22 mouse cellular contexts compared by ENCODE assay signal in the genomic region with DNA sequence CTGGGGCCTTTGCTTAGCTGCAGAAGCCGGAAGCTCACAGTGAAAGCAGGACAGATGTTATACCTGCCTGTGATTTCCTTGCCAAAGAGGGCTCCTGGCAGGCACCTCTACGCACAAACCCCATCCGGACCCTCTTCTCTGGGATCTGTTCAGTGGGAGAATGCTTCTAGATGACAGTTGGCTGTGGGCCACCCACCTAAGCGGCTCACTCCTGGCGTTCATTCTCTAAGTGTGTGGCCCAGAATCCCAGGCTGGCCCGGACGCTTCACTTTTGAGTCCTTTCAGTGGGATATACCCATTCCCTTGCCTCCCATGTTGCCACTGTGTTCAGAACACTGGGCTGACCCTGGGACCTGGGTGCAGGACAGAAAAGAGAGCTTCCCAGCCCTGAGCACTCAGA. TPM values are rescaled to one million over a fixed set of nuclear protein-coding genes. Genes with fewer than 3 reads are reported as not detected.
DNase-seq lines count a peak whose midpoint lies in the region; ATAC-seq and TF ChIP-seq lines count a peak whose summit lies in the region.
"Had no signal": no experiment of that assay in that cellular context is flagged by ENCODE, and none has a peak within 500 bp of the region (broad histone marks: within the 10 kb centered on the region; RNA-seq: fewer than 3 reads in every experiment).

No protein-coding gene starts in this region.

- intact Hi-C loops in heart, postnatal 36 days (cut with DNase I) = no loop called here

- TF ChIP-seq CTCF in hindbrain, postnatal 0 days (IDR thresholded peaks at IDR 0.05; ENCODE audit: low read depth) = no peak

- DNase-seq in hindbrain, postnatal 0 days (ENCODE audit: low spot score) = no peak
- no peak for DNase-seq in hindbrain, embryonic 14.5 days (ENCODE audit: low spot score)
- DNase-seq in layer of hippocampus, adult 9-11 months = no peak
- DNase-seq in heart, postnatal 36 days = no peak
- DNase-seq: adrenal gland, postnatal 14 days; cerebellum, adult 11-12 months; heart, postnatal 14 days; liver, embryonic 13.5 days; spleen, adult 18-20 months; thymus, adult 18-20 months had no signal

- peaks cover 48% of the 10 kb centered on the region for H3K4me1 ChIP-seq in hindbrain, embryonic 13.5 days (replicated peaks)
- H3K4me1 ChIP-seq in hindbrain, postnatal 0 days (ENCODE audit: insufficient read depth, low read length) = peaks cover 38% of the 10 kb centered on the region
- H3K4me1 ChIP-seq in forebrain, embryonic 13.5 days = peaks cover 53% of the 10 kb centered on the region
- peaks cover 42% of the 10 kb centered on the region for H3K4me1 ChIP-seq in hindbrain, embryonic 14.5 days (replicated peaks; ENCODE audit: control insufficient read depth, insufficient read depth, low read length)
- peaks cover 26% of the 10 kb centered on the region for H3K4me1 ChIP-seq in midbrain, embryonic 16.5 days (ENCODE audit: control insufficient read depth, insufficient read depth, low read length)

- H3K27ac ChIP-seq in hindbrain, embryonic 13.5 days = peak overlapping the region; percentile 65
- H3K27ac ChIP-seq in hindbrain, postnatal 0 days = no peak overlapping the region
- peak overlapping the region; percentile 89 for H3K27ac ChIP-seq in forebrain, embryonic 13.5 days
- peak overlapping the region; percentile 22 for H3K27ac ChIP-seq in hindbrain, embryonic 14.5 days
- H3K27ac ChIP-seq in midbrain, embryonic 16.5 days (ENCODE audit: low read length) = 0 out of 2 replicates have a peak overlapping the region, but pooled peaks have one; percentile 40
- H3K27ac ChIP-seq: heart, embryonic 10.5 days; kidney, postnatal 0 days; liver, embryonic 13.5 days had no signal

- WGBS in hindbrain, embryonic 13.5 days = 52% methylated on average over 7 of the region's 7 CpGs
- WGBS in hindbrain, postnatal 0 days = 44% methylated on average over 7 of the region's 7 CpGs
- WGBS in forebrain, embryonic 13.5 days = 41% methylated on average over 7 of the region's 7 CpGs
- 49% methylated on average over 7 of the region's 7 CpGs for WGBS in hindbrain, embryonic 14.5 days
- 51% methylated on average over 7 of the region's 7 CpGs for WGBS in midbrain, embryonic 16.5 days

- no peak overlapping the region for H3K4me2 ChIP-seq in hindbrain, embryonic 13.5 days
- H3K4me2 ChIP-seq in hindbrain, postnatal 0 days (ENCODE audit: low read depth, low read length) = no peak overlapping the region
- H3K4me2 ChIP-seq in forebrain, embryonic 13.5 days = no peak overlapping the region
- no peak overlapping the region for H3K4me2 ChIP-seq in hindbrain, embryonic 14.5 days (replicated peaks)
- no peak overlapping the region for H3K4me2 ChIP-seq in midbrain, embryonic 16.5 days (ENCODE audit: low read length)
- H3K4me2 ChIP-seq: liver, embryonic 13.5 days had no signal

- no peak overlapping the region for H3K4me3 ChIP-seq in hindbrain, embryonic 13.5 days
- no peak overlapping the region for H3K4me3 ChIP-seq in hindbrain, postnatal 0 days (ENCODE audit: low read length)
- H3K4me3 ChIP-seq in forebrain, embryonic 13.5 days = no peak overlapping the region
- no peak overlapping the region for H3K4me3 ChIP-seq in hindbrain, embryonic 14.5 days (replicated peaks; ENCODE audit: low read length)
- no peak overlapping the region for H3K4me3 ChIP-seq in midbrain, embryonic 16.5 days (ENCODE audit: low read depth, low read length)
- H3K4me3 ChIP-seq: erythroblast, embryonic 14.5 days; heart, embryonic 10.5 days; liver, embryonic 13.5 days; myocyte had no signal

- H3K36me3 ChIP-seq in hindbrain, embryonic 13.5 days = no peaks in the 10 kb centered on the region
- H3K36me3 ChIP-seq in hindbrain, postnatal 0 days (ENCODE audit: insufficient read depth, low read length) = no peaks in the 10 kb centered on the region
- H3K36me3 ChIP-seq in forebrain, embryonic 13.5 days (ENCODE audit: poor library complexity, severe bottlenecking) = no peaks in the 10 kb centered on the region
- no peaks in the 10 kb centered on the region for H3K36me3 ChIP-seq in hindbrain, embryonic 14.5 days (replicated peaks; ENCODE audit: control insufficient read depth, insufficient read depth)
- no peaks in the 10 kb centered on the region for H3K36me3 ChIP-seq in midbrain, embryonic 16.5 days (ENCODE audit: control insufficient read depth, insufficient read depth, low read length)
- H3K36me3 ChIP-seq: heart, embryonic 10.5 days; liver, embryonic 13.5 days had no signal

- H3K9ac ChIP-seq in hindbrain, embryonic 13.5 days = peak overlapping the region; percentile 15; the same call in 1 of the 2 replicates
- H3K9ac ChIP-seq in hindbrain, postnatal 0 days (replicated peaks; ENCODE audit: low read length) = no peak overlapping the region
- H3K9ac ChIP-seq in forebrain, embryonic 13.5 days = no peak overlapping the region
- 0 out of 2 replicates have a peak overlapping the region, but pooled peaks have one; percentile 14 for H3K9ac ChIP-seq in hindbrain, embryonic 14.5 days
- H3K9ac ChIP-seq in midbrain, embryonic 16.5 days (ENCODE audit: low read depth, low read length) = no peak overlapping the region; the same call in 1 of the 2 replicates
- H3K9ac ChIP-seq: liver, embryonic 13.5 days had no signal

- peaks cover 27% of the 10 kb centered on the region for H3K27me3 ChIP-seq in hindbrain, embryonic 13.5 days
- H3K27me3 ChIP-seq in hindbrain, postnatal 0 days (ENCODE audit: insufficient read depth, low read length) = no peaks in the 10 kb centered on the region
- no peaks in the 10 kb centered on the region for H3K27me3 ChIP-seq in forebrain, embryonic 13.5 days
- H3K27me3 ChIP-seq in hindbrain, embryonic 14.5 days (ENCODE audit: control insufficient read depth, insufficient read depth, low read length) = 0 out of 2 replicates have a peak, but pooled peaks cover 3% of the 10 kb centered on the region
- no peaks in the 10 kb centered on the region for H3K27me3 ChIP-seq in midbrain, embryonic 16.5 days (ENCODE audit: control insufficient read depth, insufficient read depth, low read depth, low read length)

- ATAC-seq in hindbrain, embryonic 13.5 days (ENCODE audit: low FRiP score) = no peak
- ATAC-seq in hindbrain, postnatal 0 days = no peak
- ATAC-seq in forebrain, embryonic 13.5 days = no peak
- ATAC-seq in hindbrain, embryonic 14.5 days (ENCODE audit: low FRiP score) = no peak
- no peak for ATAC-seq in midbrain, embryonic 16.5 days
- ATAC-seq: intestine, embryonic 16.5 days had no signal

- no peaks in the 10 kb centered on the region for H3K9me3 ChIP-seq in hindbrain, embryonic 13.5 days
- H3K9me3 ChIP-seq in hindbrain, postnatal 0 days (ENCODE audit: low read length) = no peaks in the 10 kb centered on the region
- no peaks in the 10 kb centered on the region for H3K9me3 ChIP-seq in forebrain, embryonic 13.5 days (replicated peaks)
- no peaks in the 10 kb centered on the region for H3K9me3 ChIP-seq in hindbrain, embryonic 14.5 days (ENCODE audit: control insufficient read depth, low read length)
- H3K9me3 ChIP-seq in midbrain, embryonic 16.5 days (replicated peaks; ENCODE audit: control insufficient read depth, low read length, poor library complexity, severe bottlenecking) = no peaks in the 10 kb centered on the region
- H3K9me3 ChIP-seq: heart, embryonic 10.5 days; liver, embryonic 13.5 days had no signal

RNA-seq across cellular contexts. Expression of a gene that starts 23.3 kb away (rescaled TPM):
- 19.1 and 20.1 TPM in 2 replicates for polyA plus RNA-seq in hindbrain, embryonic 13.5 days (2015; fragmentation: Nextera tagmentation; extraction: Ambion mirVana)
- 16.0 and 19.2 TPM in 2 replicates for total RNA-seq in hindbrain, postnatal 0 days (2014; rRNA removed)
- 7.5 TPM in 2 replicates for polyA plus RNA-seq in hindbrain, postnatal 0 days (2015; fragmentation: Nextera tagmentation; extraction: Ambion mirVana)
- polyA plus RNA-seq in forebrain, embryonic 13.5 days (2015; fragmentation: Nextera tagmentation; extraction: Ambion mirVana) = 7.1 and 7.7 TPM in 2 replicates
- 18.1 and 22.1 TPM in 2 replicates for polyA plus RNA-seq in hindbrain, embryonic 14.5 days (2014; fragmentation: Nextera tagmentation; extraction: Ambion mirVana)
- polyA plus RNA-seq in midbrain, embryonic 16.5 days (2015; fragmentation: Nextera tagmentation; extraction: Ambion mirVana) = 8.1 and 9.7 TPM in 2 replicates
- under 1 TPM; 0.16 to 0.47 TPM for total RNA-seq in heart, postnatal 36 days (2021)
- total RNA-seq: megakaryocyte progenitor cell, adult 5-6 weeks had no signal
- polyA plus RNA-seq: erythroblast, embryonic 14.5 days had no signal

RNA-seq across cellular contexts. Expression of a gene that starts 31.8 kb away (rescaled TPM):
- 0.81 and 0.91 TPM in 2 replicates for polyA plus RNA-seq in hindbrain, embryonic 13.5 days (2015; fragmentation: Nextera tagmentation; extraction: Ambion mirVana)
- total RNA-seq in hindbrain, postnatal 0 days (2014; rRNA removed) = 0.52 and 1.4 TPM in 2 replicates
- 0.75 and 1.2 TPM in 2 replicates for polyA plus RNA-seq in hindbrain, postnatal 0 days (2015; fragmentation: Nextera tagmentation; extraction: Ambion mirVana)
- polyA plus RNA-seq in forebrain, embryonic 13.5 days (2015; fragmentation: Nextera tagmentation; extraction: Ambion mirVana) = 1.1 and 1.8 TPM in 2 replicates
- polyA plus RNA-seq in hindbrain, embryonic 14.5 days (2014; fragmentation: Nextera tagmentation; extraction: Ambion mirVana) = 0.13 and 0.43 TPM in 2 replicates
- polyA plus RNA-seq in midbrain, embryonic 16.5 days (2015; fragmentation: Nextera tagmentation; extraction: Ambion mirVana) = 0.31 and 0.90 TPM in 2 replicates
- total RNA-seq in heart, postnatal 36 days (2021) = not detected
- total RNA-seq: adrenal gland, postnatal 14 days; gastrocnemius, postnatal 4 days; megakaryocyte progenitor cell, adult 5-6 weeks had no signal
- polyA plus RNA-seq: C2C12; erythroblast, embryonic 14.5 days; heart, embryonic 10.5 days; liver, embryonic 13.5 days; myocyte; stomach, embryonic 14.5 days had no signal

Comparison
In these comparisons a context has a peak if more than half of its experiments do, and no peak if none do; other contexts are left out.
1. H3K9ac ChIP-seq: peak in hindbrain, embryonic 13.5 days (single experiment) and hindbrain, embryonic 14.5 days (single experiment); none in hindbrain, postnatal 0 days (single experiment), forebrain, embryonic 13.5 days (single experiment) and midbrain, embryonic 16.5 days (single experiment).